Mouse (Mus musculus): ENCODE data around the gene Pou1f1.

GRCm38 (mm10) chr16:65472472-65473001, 47.8 kb upstream of the Pou1f1 start:
- no peak for TF ChIP-seq POLR2A (IDR thresholded peaks at IDR 0.05; ENCODE audit: borderline replicate concordance, insufficient read depth, low read length)
- TF ChIP-seq CTCF (IDR thresholded peaks at IDR 0.05; ENCODE audit: borderline replicate concordance, insufficient read depth, low read depth, low read length): no peak
